Mouse (Mus musculus): ENCODE data around the gene Sp3.
A peak's percentile ranks its signal among the peaks of the same experiment; 100 is the strongest.
"Not testable (repeated sequence)": the region's sequence is repeated elsewhere in the genome, so short reads cannot be mapped to it uniquely, and the experiment has no call there.

The Sp3 gene

DNA sequence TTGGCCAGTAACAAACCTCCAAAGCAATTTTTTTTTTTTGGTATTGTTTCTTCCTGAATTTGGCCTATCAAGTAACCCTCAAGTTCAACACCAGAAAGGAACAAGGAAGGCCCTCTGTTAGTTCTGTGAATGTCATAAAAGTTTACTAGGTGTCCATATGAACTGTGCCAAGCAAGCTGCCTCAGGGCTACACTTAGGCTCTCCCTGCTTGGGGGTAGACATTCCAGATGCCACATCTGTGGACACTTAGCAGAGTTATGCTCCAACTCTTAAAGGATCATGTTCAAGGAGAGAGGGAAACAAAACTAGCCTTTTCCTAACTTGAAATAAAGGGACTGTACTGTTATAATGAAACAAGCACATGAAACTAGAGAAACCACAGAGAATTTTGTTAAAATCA is 48.1 kb downstream of the Sp3 start:
- peak; percentile 79 for DNase-seq (ENCODE audit: extremely low spot score, low read depth, low spot score)

DNA sequence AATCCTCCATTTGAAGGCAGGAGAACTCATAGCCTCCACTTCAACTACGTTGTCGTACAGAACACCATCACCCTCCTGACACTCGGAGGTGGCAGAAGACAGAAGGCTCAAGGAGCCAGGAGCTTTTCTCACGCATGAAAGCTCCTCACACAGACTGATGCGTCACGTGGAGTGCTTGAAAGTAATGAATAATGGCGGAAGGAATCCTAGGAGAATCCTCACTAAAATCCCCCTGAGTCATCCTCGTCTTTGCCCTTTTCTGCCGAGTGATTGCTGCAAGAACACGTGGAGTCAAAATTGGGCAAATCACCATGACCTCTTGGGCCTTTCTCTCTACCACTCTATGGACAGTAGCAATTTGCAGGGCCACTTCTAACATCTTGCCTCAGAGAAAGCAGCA is 55.3 kb downstream of the Sp3 start:
- no peak for DNase-seq (ENCODE audit: extremely low spot score, low read depth, low spot score)

DNA sequence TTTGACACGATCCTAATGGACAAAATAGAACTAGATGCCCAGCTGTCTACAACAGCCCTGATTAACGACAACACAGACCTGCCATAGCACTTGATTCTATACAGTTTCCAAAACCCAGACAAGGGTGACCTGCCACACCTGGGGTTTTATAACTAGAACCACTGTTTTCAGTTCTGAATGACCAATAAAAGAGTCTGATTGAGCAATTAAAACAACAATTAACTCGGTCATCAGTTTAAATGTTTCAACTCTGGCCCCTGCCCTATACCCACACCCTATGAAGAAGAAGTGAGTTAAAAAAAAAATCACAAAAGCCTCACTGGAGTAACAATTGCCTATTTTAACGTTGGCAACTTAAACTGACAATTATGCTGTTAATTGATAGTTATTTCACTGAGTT is 64.1 kb downstream of the Sp3 start:
- DNase-seq (ENCODE audit: extremely low spot score, low read depth, low spot score) = no peak

- no peak for DNase-seq (ENCODE audit: extremely low spot score, low read depth, low spot score)
Measured at GRCm38 (mm10) chr2:72915245-72915930, 64.9 kb downstream of the Sp3 start.

- no peak for DNase-seq (ENCODE audit: extremely low spot score, low read depth, low spot score)
Measured at GRCm38 (mm10) chr2:72913458-72913760, 66.8 kb downstream of the Sp3 start.

DNA sequence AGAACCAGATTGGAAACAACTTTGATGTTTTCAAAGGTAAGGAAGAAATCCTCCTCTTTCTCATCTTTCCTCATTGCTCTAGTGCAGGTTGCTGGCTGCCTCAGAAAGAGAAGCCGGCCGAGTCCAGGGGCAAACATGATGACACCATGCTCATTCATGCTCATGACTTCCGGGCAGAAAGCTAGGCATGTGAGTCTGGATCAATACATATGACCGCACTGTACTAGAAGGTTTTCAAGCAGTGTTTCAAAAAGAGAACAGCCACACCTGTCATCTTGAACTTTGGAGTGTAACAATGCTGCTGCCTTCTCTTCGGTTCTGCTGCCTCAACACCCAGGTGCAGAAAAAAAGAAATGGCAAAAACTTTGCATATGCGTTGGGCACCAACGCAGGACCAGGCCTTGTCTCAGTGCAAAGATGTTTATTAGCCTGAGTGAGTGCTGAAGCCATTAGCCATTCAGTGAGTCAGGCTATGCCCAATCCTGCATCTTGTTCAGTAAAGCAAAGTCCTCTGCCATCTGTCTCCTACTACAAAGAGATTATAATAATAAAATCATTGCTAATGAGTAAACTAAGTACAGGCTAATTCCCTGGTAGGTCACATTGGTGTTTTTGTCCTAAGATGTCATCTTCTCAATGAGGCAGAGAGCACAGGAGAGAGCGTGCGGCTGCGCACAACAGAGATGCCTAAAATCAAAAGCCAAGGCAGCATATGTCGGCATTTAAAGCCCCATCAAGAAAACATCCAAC is 67.4 kb downstream of the Sp3 start:
- no peak for DNase-seq (ENCODE audit: extremely low spot score, low read depth, low spot score)

GRCm38 (mm10) chr2:72911527-72911926 is 68.7 kb downstream of the Sp3 start:
- DNase-seq (ENCODE audit: extremely low spot score, low read depth, low spot score) = no peak

GRCm38 (mm10) chr2:72909046-72909445 is 71.2 kb downstream of the Sp3 start:
- DNase-seq (ENCODE audit: extremely low spot score, low read depth, low spot score) = no peak

DNA sequence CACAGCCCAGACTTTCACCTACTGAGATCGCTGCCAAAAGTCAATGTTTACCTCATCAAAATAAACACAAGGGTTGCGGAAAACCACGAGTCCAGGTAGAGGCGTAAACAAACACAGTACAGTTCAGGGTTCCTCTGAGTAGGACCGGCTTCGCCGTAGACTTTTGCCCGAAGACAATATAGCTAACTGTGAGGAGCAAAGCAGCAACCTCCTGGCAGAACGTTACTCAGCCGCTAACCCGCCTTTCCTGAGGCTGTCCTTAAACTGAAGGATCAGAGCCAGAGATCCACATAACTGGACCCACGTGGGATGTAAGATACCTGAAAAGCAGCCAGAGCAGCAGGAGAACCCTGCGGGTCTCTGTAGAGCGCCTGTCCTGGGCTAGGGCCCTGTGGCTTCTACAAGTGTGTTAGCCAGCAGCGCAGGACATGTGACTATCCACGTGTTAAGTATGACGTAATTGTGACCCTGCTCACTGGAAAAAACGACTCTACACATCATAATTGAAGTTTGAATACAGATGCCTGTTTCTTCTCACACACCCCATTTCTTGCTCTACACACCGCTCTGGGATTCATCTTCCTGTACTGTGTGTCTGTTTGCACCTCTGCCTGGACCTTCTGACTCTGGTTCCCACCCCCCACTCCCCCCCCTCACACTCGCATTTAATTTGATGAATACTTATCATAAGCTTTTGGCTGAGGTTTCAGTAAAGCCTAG is 71.9 kb downstream of the Sp3 start:
- no peak for DNase-seq (ENCODE audit: extremely low spot score, low read depth, low spot score)

GRCm38 (mm10) chr2:72906745-72907144 is 73.5 kb downstream of the Sp3 start:
- no peak for DNase-seq (ENCODE audit: extremely low spot score, low read depth, low spot score)

GRCm38 (mm10) chr2:72902816-72903680 is 77.2 kb downstream of the Sp3 start:
- not testable (repeated sequence) for DNase-seq (ENCODE audit: extremely low spot score, low read depth, low spot score)

DNA sequence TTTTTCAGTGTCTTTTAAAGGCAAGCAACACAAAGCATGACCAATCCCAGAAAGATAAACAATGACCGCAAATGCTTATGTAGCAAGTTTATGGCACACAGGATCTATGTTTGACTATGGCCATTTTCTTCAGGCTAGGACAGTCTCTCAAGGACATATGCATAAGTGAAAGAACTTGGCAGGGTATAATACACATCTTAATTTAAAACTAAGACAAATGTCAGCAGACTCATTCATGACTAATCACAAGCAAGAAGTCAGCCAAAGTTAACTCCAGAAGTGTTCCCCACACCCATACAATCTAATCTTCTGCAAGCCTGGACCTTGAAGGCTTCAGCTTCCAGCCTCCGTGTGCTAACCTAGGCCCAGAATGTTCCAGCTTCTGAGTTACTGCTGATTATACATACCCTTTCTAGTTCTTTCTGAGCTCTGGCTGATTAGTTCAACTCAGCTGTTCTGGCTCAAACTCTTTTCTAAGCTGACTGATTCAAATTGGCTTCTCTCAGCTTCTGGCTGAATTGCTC is 81.4 kb downstream of the Sp3 start:
- DNase-seq (ENCODE audit: extremely low spot score, low read depth, low spot score) = no peak

GRCm38 (mm10) chr2:72898094-72898781 is 82.0 kb downstream of the Sp3 start:
- no peak for DNase-seq (ENCODE audit: extremely low spot score, low read depth, low spot score)

DNA sequence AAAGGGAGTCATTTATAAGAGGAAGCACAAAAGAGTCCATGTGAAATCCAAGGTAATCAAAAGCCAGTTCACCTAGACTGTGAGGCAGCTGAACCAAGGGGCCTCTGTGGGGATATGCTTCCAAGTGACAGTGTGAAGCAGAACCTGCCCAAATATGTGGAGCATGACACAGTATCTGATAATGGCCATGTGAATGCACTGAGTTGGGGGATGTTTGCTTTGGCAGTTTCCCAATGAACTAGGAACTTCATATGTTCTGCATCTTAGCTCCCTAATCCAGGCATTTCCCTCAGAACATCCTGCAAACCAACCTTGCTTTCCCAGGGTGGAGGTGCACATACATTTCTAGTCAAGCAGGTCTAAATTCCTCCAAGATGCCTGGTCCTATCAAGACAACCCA is 90.4 kb downstream of the Sp3 start:
- DNase-seq (ENCODE audit: extremely low spot score, low read depth, low spot score) = no peak
